Mouse (Mus musculus) kidney, postnatal 4 days (tissue): ENCODE data around the gene Ank2.
A peak's percentile ranks its signal among the peaks of the same experiment; 100 is the strongest.

Experiments used
- DNase-seq, 2 experiments: peaks; one replicate each; pipeline ENCODE4 v3.0.0; 2021; ENCODE audit warnings: mixed read lengths in 2 of 2

Gene Ank2

GRCm38 (mm10) chr3:127282277-127282676, 216.9 kb downstream of the Ank2 start:
- no peak for DNase-seq

GRCm38 (mm10) chr3:127281390-127281789, 217.8 kb downstream of the Ank2 start:
- DNase-seq: no peak

- DNase-seq: no peak
Observed at GRCm38 (mm10) chr3:127280376-127280775, 218.8 kb downstream of the Ank2 start.

- no peak for DNase-seq
Observed at GRCm38 (mm10) chr3:127275953-127276352, 223.2 kb downstream of the Ank2 start.

- no peak for DNase-seq
Observed at GRCm38 (mm10) chr3:127272801-127273200, 226.3 kb downstream of the Ank2 start.

- DNase-seq: no peak
Observed at GRCm38 (mm10) chr3:127269616-127270015, 229.5 kb downstream of the Ank2 start.

- no peak for DNase-seq
Observed at GRCm38 (mm10) chr3:127267846-127268245, 231.3 kb downstream of the Ank2 start.

GRCm38 (mm10) chr3:127265732-127266131, 233.4 kb downstream of the Ank2 start:
- no peak for DNase-seq

- DNase-seq: no peak
Observed at GRCm38 (mm10) chr3:127265182-127265581, 234.0 kb downstream of the Ank2 start.

- no peak for DNase-seq
Observed at GRCm38 (mm10) chr3:127260786-127261166, 238.4 kb downstream of the Ank2 start.

GRCm38 (mm10) chr3:127260007-127260785, 239.0 kb downstream of the Ank2 start:
- no peak for DNase-seq

- no peak for DNase-seq
Observed at GRCm38 (mm10) chr3:127258466-127259075, 240.6 kb downstream of the Ank2 start.

GRCm38 (mm10) chr3:127257969-127258368, 241.2 kb downstream of the Ank2 start:
- peak; percentile 28 to 58 for DNase-seq

GRCm38 (mm10) chr3:127257279-127257925, 241.7 kb downstream of the Ank2 start:
- peak; percentile 79 to 87 for DNase-seq

GRCm38 (mm10) chr3:127256681-127257080, 242.5 kb downstream of the Ank2 start:
- no peak for DNase-seq

GRCm38 (mm10) chr3:127250930-127251329, 248.2 kb downstream of the Ank2 start:
- no peak for DNase-seq

- DNase-seq: no peak
Observed at GRCm38 (mm10) chr3:127248611-127249010, 250.5 kb downstream of the Ank2 start.

- no peak for DNase-seq
Observed at GRCm38 (mm10) chr3:127246989-127247708, 252.0 kb downstream of the Ank2 start.

- no peak for DNase-seq
Observed at GRCm38 (mm10) chr3:127243928-127244642, 255.1 kb downstream of the Ank2 start.

- no peak for DNase-seq
Observed at GRCm38 (mm10) chr3:127242234-127242810, 256.8 kb downstream of the Ank2 start.

GRCm38 (mm10) chr3:127235271-127235670, 263.9 kb downstream of the Ank2 start:
- no peak for DNase-seq
